Mouse (Mus musculus) 3134 (cell line): ENCODE measurements around the gene Atp1a1.

ENCODE experiments used
- DNase-seq: peaks from one replicate; pipeline ENCODE4 v3.0.0-alpha.2; 2011; ENCODE audit warnings: low spot score; ENCODE audit not compliant: insufficient read length; ENCODE audit errors: extremely low read depth

The Atp1a1 gene

GRCm38 (mm10) chr3:101611813-101612491 lies 7.5 kb upstream of the Atp1a1 start:
- DNase-seq, result no peak

DNA sequence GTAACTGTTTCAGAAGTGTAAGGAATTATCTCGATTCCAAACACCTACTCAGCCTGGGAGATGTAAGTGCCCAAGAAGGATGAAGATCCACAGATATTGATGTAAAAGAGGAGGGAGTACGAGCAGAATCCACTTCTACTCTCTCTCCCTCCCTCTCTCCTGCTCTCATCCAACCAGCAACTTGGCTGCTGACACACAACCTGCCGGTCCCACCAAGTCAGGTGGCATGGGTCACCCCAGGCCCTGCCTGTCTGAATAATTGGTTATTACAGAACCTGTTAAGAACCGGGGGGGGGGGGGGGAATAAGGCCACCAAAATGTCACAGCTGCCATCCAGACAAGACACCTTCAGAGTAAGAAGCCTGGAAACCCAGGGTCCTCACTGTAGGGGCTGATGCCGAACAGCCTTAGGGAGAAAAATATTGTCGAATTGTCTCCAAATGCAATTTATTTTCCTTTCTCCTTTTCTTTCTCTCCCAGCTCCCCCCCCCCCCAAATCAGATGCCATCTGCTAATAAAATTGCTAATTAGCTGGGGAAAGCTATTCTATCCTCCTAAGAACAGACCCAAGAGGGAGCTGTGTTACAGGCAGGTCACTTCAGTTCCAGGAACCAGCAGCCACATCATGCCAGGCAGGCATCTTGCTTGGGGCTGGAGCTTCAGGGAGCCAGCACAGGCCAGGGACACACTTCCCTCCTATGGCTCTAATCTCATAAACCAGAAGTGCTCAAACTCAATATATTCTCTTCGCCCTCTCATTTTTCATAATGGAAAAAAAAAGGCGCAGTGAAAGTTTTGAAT lies 6.7 kb upstream of the Atp1a1 start:
- no peak for DNase-seq

DNA sequence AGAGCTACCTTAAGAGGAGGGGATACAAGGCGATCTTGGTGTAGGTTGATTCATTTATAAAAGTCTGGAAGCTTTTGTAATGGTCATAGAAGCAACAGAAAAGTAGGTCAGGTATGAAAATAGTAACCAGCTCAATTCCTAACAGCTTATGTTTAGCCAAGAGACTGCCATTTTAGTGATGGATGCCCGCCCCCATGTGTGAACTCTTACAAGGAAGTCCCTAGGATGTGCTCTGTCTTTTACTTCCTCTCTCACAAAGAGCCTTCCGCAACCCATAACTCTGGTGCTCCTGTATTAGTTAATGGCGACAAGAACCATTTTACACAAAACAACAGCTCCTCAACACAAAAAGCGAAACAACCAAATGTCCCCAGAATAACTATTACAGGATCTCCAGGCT lies 4.8 kb upstream of the Atp1a1 start:
- no peak for DNase-seq

- DNase-seq, result no peak
These were observed 2.5 kb upstream of the Atp1a1 start for GRCm38 (mm10) chr3:101606861-101607455.

DNA sequence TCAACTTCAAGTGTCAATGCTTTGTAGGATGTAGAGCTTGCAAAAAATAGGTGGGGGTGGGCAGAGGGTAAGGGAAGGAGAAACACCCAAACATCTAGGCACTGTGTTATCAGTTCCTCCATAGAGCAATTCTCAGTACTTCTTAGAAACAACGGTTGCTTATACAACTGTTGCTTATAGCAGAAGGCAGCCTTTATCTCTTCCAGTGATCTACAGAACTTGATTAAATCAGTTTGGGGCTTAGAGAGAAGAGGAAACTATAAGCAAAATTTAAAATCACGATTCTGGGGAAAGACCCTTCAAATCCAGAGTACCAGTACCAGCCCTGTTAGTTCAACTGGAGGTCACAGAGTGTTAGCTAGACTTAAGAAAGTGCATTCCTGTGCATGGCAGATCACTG lies 1.2 kb upstream of the Atp1a1 start:
- DNase-seq, result no peak

DNA sequence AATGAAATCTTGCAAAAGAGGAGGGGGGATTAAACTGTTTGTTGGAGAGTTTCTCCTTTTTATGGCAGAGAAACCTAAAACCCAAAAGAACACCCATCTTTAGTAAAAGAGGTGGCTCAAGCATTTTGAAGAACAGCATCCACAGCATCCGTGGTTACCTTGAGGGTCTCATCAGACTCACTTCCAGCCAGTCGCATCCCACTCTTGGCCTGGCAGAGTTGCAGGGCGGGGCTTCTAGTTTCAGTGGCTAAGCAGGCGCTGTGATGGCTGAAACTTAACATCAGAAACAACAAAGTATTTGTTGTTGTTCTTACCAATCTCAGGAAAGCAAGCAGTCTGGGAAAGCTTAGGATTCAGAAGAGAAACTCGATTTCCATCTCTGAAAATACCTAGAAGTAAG lies 807 bp upstream of the Atp1a1 start:
- no peak for DNase-seq

DNA sequence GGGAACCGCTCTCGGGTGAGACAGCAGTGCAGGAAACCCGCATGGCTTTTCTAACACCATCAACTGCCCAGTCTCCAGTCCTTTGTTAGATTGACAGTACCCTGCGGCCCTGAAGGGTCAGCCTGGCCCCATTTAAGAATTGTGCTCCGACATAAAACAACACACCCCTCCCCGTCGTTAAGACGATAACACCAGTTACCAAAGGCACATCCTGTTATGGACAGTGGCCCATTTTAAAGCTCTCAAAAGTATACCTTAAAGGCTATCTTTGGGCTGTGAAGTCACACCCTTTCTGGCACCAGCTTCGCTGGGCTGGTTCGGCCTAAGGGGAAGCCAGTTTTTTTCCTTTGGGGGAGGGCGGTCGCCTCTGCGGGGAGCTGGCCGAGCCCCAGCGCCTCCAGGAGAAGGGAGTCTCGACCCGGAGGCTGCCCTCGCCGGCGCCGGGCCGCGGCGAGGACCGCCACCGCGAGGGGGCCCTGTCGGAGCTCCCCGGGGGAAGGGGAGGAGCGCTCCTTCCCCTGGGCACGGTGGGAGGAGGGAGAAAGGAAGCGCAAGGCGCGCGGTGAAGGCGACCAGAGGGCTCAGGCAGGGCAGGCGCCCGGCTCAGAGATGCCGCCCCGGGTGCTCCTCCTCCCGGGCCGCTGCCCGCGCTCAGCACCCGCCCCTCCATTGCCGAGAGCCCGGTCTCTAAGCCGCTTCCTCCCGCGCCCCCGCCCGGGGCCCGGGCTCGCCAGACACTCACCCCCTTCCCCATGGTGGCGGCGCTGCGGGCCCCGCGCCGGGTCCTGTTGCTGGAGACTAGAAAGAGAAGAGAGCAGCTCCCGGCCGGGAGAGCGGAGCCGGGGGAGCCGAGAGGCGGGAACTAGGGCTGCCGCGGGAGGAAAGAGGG lies 579 bp downstream of the Atp1a1 start:
- DNase-seq, result peak; percentile 91

GRCm38 (mm10) chr3:101603194-101603593 lies 1.3 kb downstream of the Atp1a1 start:
- DNase-seq, result no peak

GRCm38 (mm10) chr3:101602511-101603055 lies 1.9 kb downstream of the Atp1a1 start:
- DNase-seq, result no peak

GRCm38 (mm10) chr3:101601687-101602086 lies 2.8 kb downstream of the Atp1a1 start:
- DNase-seq, result no peak

GRCm38 (mm10) chr3:101601003-101601525 lies 3.4 kb downstream of the Atp1a1 start:
- peak; percentile 23 for DNase-seq

DNA sequence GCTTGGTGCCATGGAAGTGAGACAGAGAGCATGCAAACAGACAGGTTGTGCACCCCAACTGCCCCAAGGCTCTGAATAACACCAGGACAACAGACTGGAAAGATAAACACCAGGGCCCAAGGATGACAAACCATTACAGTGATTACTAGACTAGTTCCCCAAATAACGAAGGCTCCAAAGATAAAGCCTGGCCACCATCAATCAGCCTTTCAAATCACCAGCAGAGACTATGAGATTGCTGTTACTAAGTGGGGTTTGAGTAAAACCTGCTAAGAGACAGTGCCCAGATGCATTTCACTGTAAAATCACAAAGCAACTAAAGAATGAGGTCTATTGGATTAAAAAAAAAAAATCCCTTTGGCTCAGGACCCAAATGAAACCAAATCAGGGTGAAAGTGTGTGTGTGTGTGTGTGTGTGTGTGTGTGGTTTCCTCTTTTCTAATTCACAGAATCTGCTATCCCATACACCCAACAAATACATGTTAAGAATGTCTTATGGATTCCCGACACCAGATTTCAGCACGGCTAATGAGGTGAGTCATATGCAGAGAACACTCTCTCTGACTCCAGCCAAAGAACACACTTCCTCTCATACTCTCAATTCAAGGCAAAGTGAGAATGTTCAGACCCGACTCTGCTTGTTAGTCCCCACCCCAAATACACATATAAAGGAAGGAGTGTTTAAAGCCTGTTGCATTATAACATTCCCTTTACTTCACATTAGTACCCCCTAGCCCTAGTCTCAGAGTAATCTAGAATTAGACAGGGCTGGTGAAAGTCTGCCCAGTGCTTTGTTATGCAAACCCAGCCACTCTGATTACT lies 4.4 kb downstream of the Atp1a1 start:
- DNase-seq, result peak; percentile 55

GRCm38 (mm10) chr3:101599191-101599919 lies 5.1 kb downstream of the Atp1a1 start:
- no peak for DNase-seq

DNA sequence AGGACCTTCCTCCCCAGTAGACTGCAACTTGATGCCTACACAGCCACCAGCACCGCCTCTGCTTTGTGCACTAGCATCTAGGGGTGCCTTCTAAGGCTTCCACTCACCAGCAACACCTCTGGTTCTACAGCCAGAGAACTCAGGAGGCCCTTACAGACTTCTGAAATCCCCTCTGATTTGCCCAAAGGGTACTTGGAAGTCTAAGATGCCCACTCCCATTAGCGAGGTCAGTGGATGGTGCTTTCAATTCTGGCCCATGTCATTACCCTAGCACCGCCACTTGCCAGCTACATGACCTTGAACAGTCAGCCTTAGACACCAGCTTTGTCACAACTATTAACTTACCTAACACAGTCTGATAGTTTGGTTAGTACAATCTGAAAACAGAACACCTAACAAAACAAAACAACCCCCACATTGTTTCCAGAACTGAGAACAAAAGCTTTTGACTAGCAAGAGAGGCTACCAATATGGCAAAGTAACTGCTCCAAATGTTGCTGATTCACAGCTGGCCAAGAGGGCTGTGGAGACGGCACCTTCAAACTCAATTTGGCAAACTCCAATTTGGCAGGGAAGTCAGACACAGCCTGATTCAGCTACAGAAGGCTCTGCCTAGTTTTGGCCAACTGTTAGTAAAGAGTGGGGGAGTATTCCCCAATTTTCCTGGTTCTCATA lies 6.1 kb downstream of the Atp1a1 start:
- no peak for DNase-seq

DNA sequence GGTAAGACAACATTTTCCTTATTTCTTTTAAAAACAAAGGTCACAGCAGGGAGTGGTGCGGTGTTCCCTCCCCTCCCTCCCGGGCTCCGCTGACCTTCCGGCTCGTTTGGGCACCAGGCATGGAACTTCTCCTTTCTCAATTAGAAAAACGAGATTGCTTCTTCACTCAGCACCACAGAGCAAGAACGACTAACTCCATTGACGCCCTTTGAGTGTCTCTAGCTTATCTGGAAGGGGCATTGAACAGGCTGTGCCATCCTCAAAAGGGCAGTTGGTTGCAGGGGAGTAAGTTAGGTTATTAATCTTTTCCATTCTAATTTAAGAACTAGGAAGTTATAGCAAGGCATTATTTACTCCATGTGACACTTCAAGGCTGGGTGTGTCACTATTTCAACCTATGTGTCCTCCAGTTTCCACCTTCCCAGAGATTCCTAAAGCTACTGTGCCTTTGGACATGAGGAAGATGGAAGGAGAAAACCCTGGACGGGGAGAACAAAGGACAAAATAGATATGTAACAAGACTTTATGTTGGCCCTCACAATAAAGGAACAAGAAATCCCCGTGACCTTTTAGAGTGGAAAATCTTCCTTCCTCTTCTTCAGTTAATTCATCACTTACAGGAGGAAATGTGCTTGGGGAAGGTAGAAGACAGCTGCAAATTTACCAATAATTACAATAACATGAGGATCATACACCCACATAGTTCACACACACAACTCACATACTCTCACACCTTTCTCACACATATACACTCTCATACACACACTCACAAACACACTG lies 7.0 kb downstream of the Atp1a1 start:
- DNase-seq, result no peak

DNA sequence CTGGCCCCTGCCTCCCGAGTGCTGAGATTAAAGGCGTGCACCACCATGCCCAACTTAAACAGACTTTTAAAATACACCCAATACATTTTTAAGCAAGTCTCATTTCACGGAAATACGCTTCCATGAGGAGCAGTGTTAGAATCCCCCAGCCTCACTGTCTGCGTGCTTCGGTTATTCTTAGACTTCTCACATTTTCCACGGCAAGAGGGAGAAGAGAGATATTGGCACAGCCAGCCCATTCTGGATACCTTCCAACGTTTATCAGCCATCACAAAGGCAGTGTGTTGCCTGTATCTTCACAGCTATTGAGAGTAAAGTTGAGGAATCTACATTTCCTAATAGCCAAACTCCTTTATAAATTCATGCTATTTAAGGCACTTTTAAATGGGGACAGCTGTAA lies 7.8 kb downstream of the Atp1a1 start:
- no peak for DNase-seq

GRCm38 (mm10) chr3:101595866-101596630 lies 8.4 kb downstream of the Atp1a1 start:
- no peak for DNase-seq
